Mouse (Mus musculus) neural tube, embryonic 13.5 days (tissue): Measurements from ENCODE around the gene March4. TPM values are rescaled to one million over a fixed set of nuclear protein-coding genes. Genes with fewer than 3 reads are reported as not detected.

Experiments used
- polyA plus RNA-seq: library from polyadenylated mRNA; unstranded; fragments of >200 nt; fragmentation: Nextera tagmentation; extraction: Ambion mirVana; gene quantifications from 2 replicates; pipeline ENCODE4 v1.2.1, GENCODE M21; 2015

March4 gene
- polyA plus RNA-seq, 1 experiment from 2014 or later = 7.8 TPM

Other genes with a start within 250 kb of the March4 start
- gene Xrcc5, start 229.5 kb downstream of the March4 start, polyA plus RNA-seq = 26.3 and 29.5 TPM in 2 replicates
- 23.1 and 24.0 TPM in 2 replicates for gene Smarcal1, start 46.3 kb upstream of the March4 start, polyA plus RNA-seq
- gene Ankar, start 163.6 kb upstream of the March4 start, polyA plus RNA-seq = not detected in 2 replicates
- 999 and 1,146 TPM in 2 replicates for gene Rpl37a, start 174.4 kb upstream of the March4 start, polyA plus RNA-seq